Mouse (Mus musculus): ENCODE measurements around the gene Rcc2. TPM values are rescaled to one million over a fixed set of nuclear protein-coding genes. Genes with fewer than 3 reads are reported as not detected.
A peak's percentile ranks its signal among the peaks of the same experiment; 100 is the strongest.

Gene Rcc2
- polyA plus RNA-seq, 1 experiment from 2014 or later = 84.8 TPM

GRCm38 (mm10) chr4:140684881-140685303 lies 15.4 kb upstream of the Rcc2 start:
- peak; percentile 48 for TF ChIP-seq CTCF (IDR thresholded peaks at IDR 0.05)
- ChIA-PET CTCF (interaction anchor here (1.7 kb wide), 2 partner anchors 16 to 29 kb away, joined by 5 to 6 read pairs; partner anchors contain the start of gene Rcc2), POLR2A (no interaction called here)
- H3K27me3 ChIP-seq = no peaks in the 10 kb centered on the region
- DNase-seq (ENCODE audit: low read depth, low spot score) = no peak
- in situ Hi-C loops (cut with MboI; ENCODE audit: low pct_unique_long_range_greater_than_20kb) = no loop called here
- no peak for ATAC-seq

DNA sequence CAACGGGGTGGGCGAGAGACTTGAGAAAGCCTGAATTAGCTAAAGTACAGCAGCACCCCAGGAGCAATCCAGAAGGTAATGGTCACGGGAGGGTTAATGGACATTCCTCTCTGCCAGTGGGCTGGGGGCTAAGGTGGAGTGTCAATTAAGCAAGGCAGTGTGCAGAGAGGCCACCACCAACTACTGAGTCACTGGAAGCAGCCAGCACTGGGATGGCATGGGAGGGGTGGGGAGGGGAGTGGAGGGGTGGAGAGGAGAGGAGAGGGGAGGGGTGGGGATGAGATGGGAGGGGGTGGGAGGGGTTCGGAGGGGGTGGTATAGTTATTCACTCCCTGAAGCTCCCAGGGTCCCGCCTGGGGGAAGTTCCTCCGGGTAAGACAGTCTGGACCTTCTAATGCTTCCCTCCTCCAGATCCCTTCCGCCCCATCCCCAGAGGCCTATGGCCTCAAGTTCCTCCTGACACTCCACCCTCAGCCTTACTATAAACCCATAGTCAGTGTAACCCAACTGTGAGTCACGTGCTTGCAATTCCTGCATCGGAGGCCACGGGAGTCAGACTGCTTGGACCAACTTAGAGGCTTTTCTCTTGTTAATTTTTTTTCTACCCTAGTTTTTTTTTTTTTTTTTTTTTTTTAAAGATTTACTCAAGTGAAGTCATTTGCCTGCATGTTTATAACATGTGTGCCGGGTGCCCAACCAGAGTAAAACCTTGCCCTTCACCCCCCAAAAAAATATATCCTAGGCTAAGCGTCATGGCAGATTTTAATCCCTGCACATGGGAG lies 12.1 kb upstream of the Rcc2 start:
- ChIA-PET POLR2A (interaction anchor here (0.6 to 1.1 kb wide), 3 partner anchors 13 to 274 kb away, joined by 3 read pairs; no protein-coding TSS in a partner anchor), CTCF (no interaction called here)
- no peaks in the 10 kb centered on the region for H3K27me3 ChIP-seq
- DNase-seq (ENCODE audit: low read depth, low spot score) (peak; percentile 58), ATAC-seq (peak; percentile 65)
- in situ Hi-C loops (cut with MboI; ENCODE audit: low pct_unique_long_range_greater_than_20kb) = no loop called here
- TF ChIP-seq CTCF (IDR thresholded peaks at IDR 0.05) = no peak

DNA sequence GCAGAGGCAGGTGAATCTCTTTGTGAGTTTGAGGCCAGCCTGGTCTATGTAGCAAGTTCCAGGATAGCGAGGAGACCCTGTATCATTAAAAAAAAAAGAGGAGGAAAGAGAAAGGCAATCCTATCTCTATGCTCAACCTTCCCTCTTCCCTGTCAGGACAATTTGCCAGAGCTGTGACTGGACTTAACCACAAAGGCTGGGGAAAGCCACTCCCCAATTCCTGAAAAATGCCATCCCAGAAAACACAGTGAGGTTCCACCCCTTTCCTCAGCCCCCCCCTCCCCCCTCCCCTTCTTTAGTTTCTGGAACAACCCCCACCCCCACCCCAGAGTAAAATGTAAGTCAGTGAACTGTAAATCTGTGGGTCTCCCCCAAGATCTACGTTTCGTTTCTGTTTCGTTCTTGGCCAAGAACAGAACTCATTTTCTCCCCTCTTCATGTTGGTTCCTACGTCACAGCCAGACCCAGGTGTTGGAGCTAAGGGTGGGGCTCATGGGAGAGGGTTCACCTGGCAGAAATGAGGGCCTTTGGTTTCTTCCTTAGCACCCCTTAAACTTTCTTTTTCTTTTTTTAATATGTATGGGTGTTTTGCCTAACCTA lies 11.4 kb upstream of the Rcc2 start:
- no peak for ATAC-seq
- in situ Hi-C loops (cut with MboI; ENCODE audit: low pct_unique_long_range_greater_than_20kb) = no loop called here
- H3K27me3 ChIP-seq = no peaks in the 10 kb centered on the region
- CTCF ChIA-PET = no interaction called here
- DNase-seq (ENCODE audit: low read depth, low spot score) = no peak
- no peak for TF ChIP-seq CTCF (IDR thresholded peaks at IDR 0.05)
- POLR2A ChIA-PET = interaction anchor here (1.0 kb wide), 1 partner anchor 13 kb away, joined by 4 read pairs; no protein-coding TSS in a partner anchor

DNA sequence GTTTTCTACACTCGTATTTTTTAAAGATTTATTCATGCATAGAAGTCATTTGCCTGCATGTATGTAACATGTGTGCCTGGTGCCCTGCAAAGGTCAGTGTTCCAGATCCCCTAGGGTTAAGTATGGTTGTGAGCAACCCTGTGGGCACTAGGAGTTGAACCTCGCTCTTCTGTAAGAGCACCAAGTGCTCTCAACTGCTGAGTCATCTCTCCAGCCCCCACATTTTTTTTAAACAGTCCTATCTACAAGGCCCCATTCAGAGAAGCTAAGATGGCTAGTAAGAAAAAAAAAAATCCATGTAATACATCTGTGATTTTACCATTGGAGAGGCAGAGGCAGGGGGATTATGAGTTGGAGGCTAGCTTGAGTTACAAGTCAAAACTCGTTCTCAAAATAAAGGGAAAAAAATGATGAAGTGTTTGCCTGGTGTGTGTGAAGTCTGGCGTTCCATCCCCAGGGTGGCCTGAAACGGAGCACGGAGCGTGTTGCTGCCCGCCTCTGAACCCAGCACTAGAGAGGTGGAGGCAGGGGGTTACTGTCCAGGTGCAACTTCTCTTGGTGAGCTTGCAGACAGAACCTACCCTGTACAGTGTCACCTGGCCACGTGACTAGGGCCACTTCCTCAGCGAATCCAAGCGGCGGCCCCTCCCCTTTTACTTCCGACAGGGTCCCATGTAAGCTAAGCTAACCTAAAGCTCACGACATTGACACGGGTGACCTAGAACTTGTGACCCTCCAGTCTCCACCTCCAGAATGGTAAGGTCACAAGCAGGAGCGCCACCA lies 10.3 kb upstream of the Rcc2 start:
- ChIA-PET CTCF (interaction anchor here (1.2 kb wide), 1 partner anchor 16 kb away, joined by 3 read pairs; no protein-coding TSS in a partner anchor), POLR2A (interaction anchor here (1.0 kb wide), 1 partner anchor 12 kb away, joined by 4 read pairs; no protein-coding TSS in a partner anchor)
- no peak for TF ChIP-seq CTCF (IDR thresholded peaks at IDR 0.05)
- DNase-seq (ENCODE audit: low read depth, low spot score) (no peak), ATAC-seq (no peak)
- no peaks in the 10 kb centered on the region for H3K27me3 ChIP-seq
- in situ Hi-C loops (cut with MboI; ENCODE audit: low pct_unique_long_range_greater_than_20kb) = no loop called here

DNA sequence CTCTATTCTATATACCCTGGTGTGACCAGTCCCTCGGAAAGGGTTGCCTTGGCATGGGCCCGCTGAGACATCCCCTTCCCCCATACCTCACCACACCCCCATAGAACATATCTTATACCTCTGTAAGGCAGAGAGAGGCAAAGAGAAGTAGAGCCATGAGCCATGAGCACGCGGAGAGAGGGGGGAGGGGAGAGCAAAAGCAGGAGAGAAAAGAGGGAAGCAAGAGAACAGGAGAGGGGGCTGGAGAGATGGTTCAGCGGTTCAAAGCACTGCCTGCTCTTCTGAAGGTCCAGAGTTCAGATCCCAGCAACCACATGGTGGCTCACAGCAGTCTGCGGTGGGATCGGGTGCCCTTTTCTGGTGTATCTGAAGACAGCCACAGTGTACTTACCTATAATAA lies 8.9 kb upstream of the Rcc2 start:
- POLR2A ChIA-PET = no interaction called here
- in situ Hi-C loops (cut with MboI; ENCODE audit: low pct_unique_long_range_greater_than_20kb) = no loop called here
- TF ChIP-seq CTCF (IDR thresholded peaks at IDR 0.05) = no peak
- DNase-seq (ENCODE audit: low read depth, low spot score) (no peak), ATAC-seq (no peak)
- CTCF ChIA-PET = no interaction called here
- H3K27me3 ChIP-seq = no peaks in the 10 kb centered on the region

DNA sequence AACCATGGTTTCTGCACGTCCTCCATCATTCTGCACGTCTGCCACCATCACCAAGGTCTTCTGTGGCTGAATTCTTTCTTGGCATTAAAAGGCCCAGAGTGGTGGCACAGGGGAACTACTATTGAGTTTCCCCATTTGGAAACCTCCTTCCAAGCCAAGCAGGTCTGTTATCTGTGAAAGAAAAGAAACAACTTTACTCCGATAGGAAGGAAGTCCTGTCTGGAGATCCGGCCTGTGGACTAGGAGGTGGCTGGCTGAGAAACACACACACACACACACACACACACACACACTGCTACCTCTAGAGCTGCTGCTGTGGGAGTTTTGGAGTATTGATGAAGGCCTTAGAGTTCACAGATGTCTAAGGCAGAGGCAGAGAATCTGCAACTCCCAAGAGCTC lies 6.8 kb upstream of the Rcc2 start:
- ChIA-PET CTCF (no interaction called here), POLR2A (no interaction called here)
- ATAC-seq = no peak
- DNase-seq (ENCODE audit: low read depth, low spot score) = no peak
- H3K27me3 ChIP-seq = no peaks in the 10 kb centered on the region
- no peak for TF ChIP-seq CTCF (IDR thresholded peaks at IDR 0.05)
- in situ Hi-C loops (cut with MboI; ENCODE audit: low pct_unique_long_range_greater_than_20kb) = no loop called here

DNA sequence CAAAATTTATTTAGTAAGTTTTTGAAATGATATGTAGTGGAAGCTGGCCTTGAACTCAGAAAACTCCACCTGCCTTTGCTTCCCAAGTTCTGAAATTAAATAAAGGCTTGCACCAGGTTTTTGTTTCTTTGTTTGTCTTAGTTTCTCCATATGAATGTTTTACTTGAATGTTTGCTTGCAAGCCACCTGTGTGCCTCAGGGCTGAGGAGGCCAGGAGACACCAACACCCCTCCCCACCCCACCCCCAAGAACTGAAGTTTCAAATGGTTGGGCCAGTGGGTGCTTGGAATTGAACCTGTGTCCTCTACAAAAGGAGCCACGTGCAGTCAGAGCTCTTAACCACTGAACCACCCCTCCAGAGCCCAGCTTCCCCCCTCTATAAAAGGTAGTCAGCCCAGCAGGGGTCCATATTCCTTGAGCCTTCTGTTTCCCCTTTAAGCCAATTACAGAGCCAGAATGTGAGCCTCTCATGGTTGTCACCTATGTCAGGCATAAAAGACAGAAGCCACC lies 5.7 kb upstream of the Rcc2 start:
- no peaks in the 10 kb centered on the region for H3K27me3 ChIP-seq
- ATAC-seq (no peak), DNase-seq (ENCODE audit: low read depth, low spot score) (no peak)
- in situ Hi-C loops (cut with MboI; ENCODE audit: low pct_unique_long_range_greater_than_20kb) = no loop called here
- ChIA-PET POLR2A (no interaction called here), CTCF (no interaction called here)
- no peak for TF ChIP-seq CTCF (IDR thresholded peaks at IDR 0.05)

DNA sequence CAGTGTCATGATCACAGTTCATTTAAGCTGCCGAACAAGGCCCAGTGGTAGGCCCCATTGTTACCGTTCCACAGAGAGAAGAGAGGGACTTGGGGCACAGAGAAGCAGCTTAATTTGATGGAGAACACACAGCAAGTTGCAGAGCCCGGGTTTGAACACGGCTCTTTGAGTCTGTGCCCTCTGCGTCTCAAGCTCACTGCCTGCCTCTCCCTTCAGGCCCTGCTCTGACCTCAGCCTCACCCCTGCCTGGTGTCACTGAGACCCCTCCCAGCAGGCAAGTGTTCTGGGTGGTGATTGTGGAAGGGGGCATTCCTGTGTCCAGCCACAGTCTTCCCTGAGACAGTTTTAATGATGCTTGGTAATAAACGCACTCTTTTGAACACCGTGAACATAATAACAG lies 5.2 kb upstream of the Rcc2 start:
- in situ Hi-C loops (cut with MboI; ENCODE audit: low pct_unique_long_range_greater_than_20kb) = no loop called here
- CTCF ChIA-PET = no interaction called here
- POLR2A ChIA-PET = no interaction called here
- DNase-seq (ENCODE audit: low read depth, low spot score) (no peak), ATAC-seq (no peak)
- no peaks in the 10 kb centered on the region for H3K27me3 ChIP-seq
- TF ChIP-seq CTCF (IDR thresholded peaks at IDR 0.05) = no peak

- no peaks in the 10 kb centered on the region for H3K27me3 ChIP-seq
- ChIA-PET POLR2A (no interaction called here), CTCF (no interaction called here)
- ATAC-seq = no peak
- DNase-seq (ENCODE audit: low read depth, low spot score) = no peak
- no peak for TF ChIP-seq CTCF (IDR thresholded peaks at IDR 0.05)
- in situ Hi-C loops (cut with MboI; ENCODE audit: low pct_unique_long_range_greater_than_20kb) = no loop called here
Observed at GRCm38 (mm10) chr4:140695675-140696585, 4.4 kb upstream of the Rcc2 start.

Measured in Patski (cell line).